Mouse (Mus musculus): ENCODE measurements around the gene Bpifc. TPM values are rescaled to one million over a fixed set of nuclear protein-coding genes. Genes with fewer than 3 reads are reported as not detected.

The Bpifc gene
- polyA plus RNA-seq, 1 experiment from 2014 or later, result not detected

DNA sequence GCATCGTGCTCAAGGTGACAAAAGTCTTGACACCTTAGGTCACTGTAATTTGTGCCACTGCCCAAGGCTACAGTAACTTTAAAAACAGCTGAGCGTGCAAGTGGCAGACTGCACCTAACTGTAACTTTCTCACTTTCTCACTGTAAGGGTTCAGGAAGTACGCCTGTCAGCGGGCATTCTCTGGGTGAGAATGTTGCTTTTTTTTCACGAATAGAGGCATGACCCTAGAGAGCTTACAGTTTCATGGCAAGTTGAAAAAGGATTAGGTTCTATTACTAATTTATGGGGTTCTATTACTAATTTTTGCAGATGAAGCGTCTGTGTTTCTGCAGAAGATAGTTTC, 10.8 kb upstream of the Bpifc start:
- H3K27me3 ChIP-seq (ENCODE audit: control insufficient read depth, insufficient read depth, low read length), result no peaks in the 10 kb centered on the region
- 0 out of 2 replicates have a peak, but pooled peaks have one; percentile 15 for ATAC-seq (ENCODE audit: low read depth)
- 8% methylated on average over 6 of the region's 6 CpGs for WGBS
- peaks cover 3% of the 10 kb centered on the region; the same call in 1 of the 2 replicates for H3K4me1 ChIP-seq (ENCODE audit: control insufficient read depth, insufficient read depth, low read length)
- H3K36me3 ChIP-seq (ENCODE audit: control insufficient read depth, insufficient read depth, low read length), result no peaks in the 10 kb centered on the region
- no peaks in the 10 kb centered on the region for H3K9me3 ChIP-seq (ENCODE audit: control insufficient read depth, low read length)
- peak overlapping the region; percentile 63 for H3K4me3 ChIP-seq (ENCODE audit: low read depth, low read length)
- H3K4me2 ChIP-seq (ENCODE audit: low read depth, low read length), result peak overlapping the region; percentile 69
- peak overlapping the region; percentile 80 for H3K9ac ChIP-seq (replicated peaks; ENCODE audit: low read depth, low read length)
- H3K27ac ChIP-seq (ENCODE audit: low read depth, low read length), result no peak overlapping the region; the same call in 1 of the 2 replicates

DNA sequence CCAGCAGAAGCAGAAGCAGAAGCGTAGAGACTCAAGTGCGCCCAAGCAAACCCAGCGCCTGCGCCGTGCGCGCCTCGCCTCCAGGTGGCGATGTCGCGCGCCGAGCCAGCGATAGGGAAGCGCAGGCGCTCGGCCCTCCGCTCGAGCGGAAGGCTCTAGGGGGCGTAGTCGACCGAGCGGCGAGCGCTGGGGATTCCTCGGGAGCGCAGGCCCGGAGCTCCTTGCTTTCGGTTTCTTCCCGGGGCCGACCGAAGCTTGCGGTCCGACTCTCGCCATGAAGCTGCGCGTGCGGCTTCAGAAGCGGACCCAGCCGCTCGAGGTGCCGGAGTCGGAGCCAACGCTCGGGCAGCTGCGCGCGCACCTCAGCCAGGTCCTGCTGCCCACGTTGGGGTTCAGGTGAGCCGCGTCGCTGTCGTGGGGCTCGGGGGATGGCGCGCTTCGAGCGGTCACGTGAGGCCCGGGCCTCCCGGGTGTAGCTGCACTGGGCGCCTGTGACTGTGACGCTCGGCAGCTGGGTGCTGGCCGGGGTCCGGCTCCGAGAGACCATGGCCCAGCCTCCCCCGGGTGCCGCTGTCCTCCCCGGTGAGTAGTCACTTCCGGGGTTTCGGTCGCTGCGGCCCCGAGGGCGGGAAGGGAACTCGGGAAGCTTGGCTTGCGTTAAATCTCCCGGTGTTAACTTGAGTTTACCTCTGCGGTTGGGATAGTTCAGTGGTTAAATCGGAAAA, 10.2 kb upstream of the Bpifc start, which contains the start of gene Fbxo7:
TSS of gene Fbxo7 (plus strand) at position 224 of the 725 bp plus-strand sequence.
- Histone ChIP-seq H3K9ac (replicated peaks; ENCODE audit: low read depth, low read length) (peak within 1 kb of the TSS; percentile 80), H3K27me3 (ENCODE audit: control insufficient read depth, insufficient read depth, low read length) (no peaks in the 10 kb centered on the region), H3K4me1 (ENCODE audit: control insufficient read depth, insufficient read depth, low read length) (peaks cover 3% of the 10 kb centered on the region; the same call in 1 of the 2 replicates), H3K36me3 (ENCODE audit: control insufficient read depth, insufficient read depth, low read length) (no peaks in the 10 kb centered on the region), H3K27ac (ENCODE audit: low read depth, low read length) (peak within 1 kb of the TSS; percentile 74), H3K9me3 (ENCODE audit: control insufficient read depth, low read length) (no peaks in the 10 kb centered on the region), H3K4me3 (ENCODE audit: low read depth, low read length) (peak within 1 kb of the TSS; percentile 63), H3K4me2 (ENCODE audit: low read depth, low read length) (peak within 1 kb of the TSS; percentile 69)
- peak; percentile 99 for ATAC-seq (ENCODE audit: low read depth)
- under 1% methylated on average over 82 of the region's 82 CpGs for WGBS

DNA sequence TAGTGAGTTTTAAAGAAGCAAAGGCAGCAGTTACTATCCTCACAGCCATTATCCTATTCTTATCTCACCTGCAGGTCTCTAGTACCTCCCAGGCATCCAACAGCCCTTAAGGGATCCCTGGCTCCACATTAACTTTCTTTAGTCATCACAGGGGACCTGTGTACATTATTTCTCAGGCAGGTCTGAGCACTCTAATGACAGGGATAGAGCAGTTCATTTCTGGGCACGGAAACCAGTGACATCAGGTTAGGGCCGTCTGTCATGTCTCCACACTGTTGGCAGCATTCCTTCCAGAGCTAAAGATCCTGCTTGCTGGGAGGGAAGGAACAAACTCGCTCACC, 9.7 kb upstream of the Bpifc start:
- no peaks in the 10 kb centered on the region for H3K9me3 ChIP-seq (ENCODE audit: control insufficient read depth, low read length)
- H3K4me2 ChIP-seq (ENCODE audit: low read depth, low read length), result peak overlapping the region; percentile 69; the same call in 1 of the 2 replicates
- H3K4me3 ChIP-seq (ENCODE audit: low read depth, low read length), result peak overlapping the region; percentile 63
- 0% methylated on average over 3 of the region's 3 CpGs for WGBS
- H3K36me3 ChIP-seq (ENCODE audit: control insufficient read depth, insufficient read depth, low read length), result no peaks in the 10 kb centered on the region
- H3K27me3 ChIP-seq (ENCODE audit: control insufficient read depth, insufficient read depth, low read length), result no peaks in the 10 kb centered on the region
- H3K4me1 ChIP-seq (ENCODE audit: control insufficient read depth, insufficient read depth, low read length), result peaks cover 3% of the 10 kb centered on the region; the same call in 1 of the 2 replicates
- no peak overlapping the region for H3K9ac ChIP-seq (replicated peaks; ENCODE audit: low read depth, low read length)
- peak; percentile 68 for ATAC-seq (ENCODE audit: low read depth)
- no peak overlapping the region for H3K27ac ChIP-seq (ENCODE audit: low read depth, low read length)

DNA sequence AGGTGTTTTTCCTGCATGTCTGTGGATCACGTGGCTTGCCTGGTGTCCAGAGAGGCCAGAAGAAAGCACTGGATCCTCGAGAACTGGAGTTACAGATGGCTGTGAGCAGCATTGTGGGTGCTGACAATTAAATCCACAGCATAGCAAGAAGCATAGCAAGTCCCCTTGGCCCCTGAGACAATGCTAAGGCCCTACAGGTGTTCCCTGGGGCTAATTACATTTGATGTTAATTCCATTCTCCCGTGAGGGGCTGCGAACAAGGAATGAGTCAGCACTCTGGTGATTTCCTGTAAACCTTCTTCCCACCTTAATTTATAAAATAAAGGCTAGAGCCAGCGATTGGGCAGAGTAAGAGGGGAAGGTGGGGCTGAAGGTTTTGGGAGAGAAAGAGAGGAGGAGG, 7.1 kb upstream of the Bpifc start:
- Histone ChIP-seq H3K9ac (replicated peaks; ENCODE audit: low read depth, low read length) (no peak overlapping the region), H3K4me2 (ENCODE audit: low read depth, low read length) (no peak overlapping the region), H3K27ac (ENCODE audit: low read depth, low read length) (no peak overlapping the region), H3K27me3 (ENCODE audit: control insufficient read depth, insufficient read depth, low read length) (no peaks in the 10 kb centered on the region), H3K4me3 (ENCODE audit: low read depth, low read length) (no peak overlapping the region), H3K9me3 (ENCODE audit: control insufficient read depth, low read length) (no peaks in the 10 kb centered on the region), H3K4me1 (ENCODE audit: control insufficient read depth, insufficient read depth, low read length) (peaks cover 3% of the 10 kb centered on the region; the same call in 1 of the 2 replicates), H3K36me3 (ENCODE audit: control insufficient read depth, insufficient read depth, low read length) (no peaks in the 10 kb centered on the region)
- WGBS, result 40% methylated on average over 5 of the region's 5 CpGs
- ATAC-seq (ENCODE audit: low read depth), result no peak

DNA sequence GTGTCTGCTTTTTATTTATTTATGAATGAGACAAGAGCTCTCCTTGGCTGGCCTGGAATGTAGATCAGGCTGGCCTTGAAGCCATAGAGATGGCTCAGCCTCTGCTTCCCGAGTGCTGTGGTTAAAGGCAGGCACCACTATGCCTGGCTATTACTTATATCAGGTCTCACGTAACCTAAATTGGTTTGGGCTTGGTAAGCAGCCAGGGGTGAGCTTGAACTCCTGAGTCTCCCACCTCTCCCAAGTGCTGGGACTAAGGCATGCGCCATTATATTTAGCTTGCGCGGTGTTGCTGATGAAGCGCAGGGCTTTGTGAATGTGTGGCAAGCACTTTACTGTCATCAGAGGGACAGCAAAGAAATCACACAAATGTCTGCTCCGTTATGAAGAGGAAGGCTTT, 6.1 kb upstream of the Bpifc start:
- no peaks in the 10 kb centered on the region for H3K9me3 ChIP-seq (ENCODE audit: control insufficient read depth, low read length)
- no peak for ATAC-seq (ENCODE audit: low read depth)
- H3K27ac ChIP-seq (ENCODE audit: low read depth, low read length), result no peak overlapping the region
- no peak overlapping the region for H3K9ac ChIP-seq (replicated peaks; ENCODE audit: low read depth, low read length)
- H3K27me3 ChIP-seq (ENCODE audit: control insufficient read depth, insufficient read depth, low read length), result no peaks in the 10 kb centered on the region
- H3K4me2 ChIP-seq (ENCODE audit: low read depth, low read length), result no peak overlapping the region
- no peak overlapping the region for H3K4me3 ChIP-seq (ENCODE audit: low read depth, low read length)
- H3K36me3 ChIP-seq (ENCODE audit: control insufficient read depth, insufficient read depth, low read length), result no peaks in the 10 kb centered on the region
- peaks cover 3% of the 10 kb centered on the region; the same call in 1 of the 2 replicates for H3K4me1 ChIP-seq (ENCODE audit: control insufficient read depth, insufficient read depth, low read length)
- 90% methylated on average over 7 of the region's 7 CpGs for WGBS

DNA sequence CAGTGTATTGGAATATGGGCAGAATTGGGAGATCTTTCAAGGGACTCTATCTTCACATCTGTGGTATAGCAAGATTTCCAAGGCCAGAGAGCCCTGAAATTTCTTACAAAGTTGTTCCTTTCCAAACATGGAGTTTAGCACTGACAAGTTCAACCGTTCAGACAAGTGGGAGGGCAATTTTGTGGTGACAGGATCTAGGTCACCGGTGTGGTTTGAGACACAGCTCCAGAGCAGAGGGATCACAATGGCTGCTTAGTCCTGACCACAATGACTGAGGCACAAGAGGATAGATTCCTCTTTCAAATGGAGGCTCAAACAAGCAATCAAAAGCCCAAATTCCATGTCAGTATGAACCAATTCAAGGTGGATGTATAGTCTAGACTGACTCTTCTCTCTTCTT, 523 bp downstream of the Bpifc start:
- Histone ChIP-seq H3K9ac (replicated peaks; ENCODE audit: low read depth, low read length) (no peak overlapping the region), H3K4me2 (ENCODE audit: low read depth, low read length) (no peak overlapping the region), H3K36me3 (ENCODE audit: control insufficient read depth, insufficient read depth, low read length) (no peaks in the 10 kb centered on the region), H3K4me1 (ENCODE audit: control insufficient read depth, insufficient read depth, low read length) (no peaks in the 10 kb centered on the region), H3K27ac (ENCODE audit: low read depth, low read length) (no peak overlapping the region), H3K4me3 (ENCODE audit: low read depth, low read length) (no peak overlapping the region), H3K9me3 (ENCODE audit: control insufficient read depth, low read length) (no peaks in the 10 kb centered on the region), H3K27me3 (ENCODE audit: control insufficient read depth, insufficient read depth, low read length) (no peaks in the 10 kb centered on the region)
- WGBS, result 89% methylated on average over 2 of the region's 2 CpGs
- ATAC-seq (ENCODE audit: low read depth), result no peak

DNA sequence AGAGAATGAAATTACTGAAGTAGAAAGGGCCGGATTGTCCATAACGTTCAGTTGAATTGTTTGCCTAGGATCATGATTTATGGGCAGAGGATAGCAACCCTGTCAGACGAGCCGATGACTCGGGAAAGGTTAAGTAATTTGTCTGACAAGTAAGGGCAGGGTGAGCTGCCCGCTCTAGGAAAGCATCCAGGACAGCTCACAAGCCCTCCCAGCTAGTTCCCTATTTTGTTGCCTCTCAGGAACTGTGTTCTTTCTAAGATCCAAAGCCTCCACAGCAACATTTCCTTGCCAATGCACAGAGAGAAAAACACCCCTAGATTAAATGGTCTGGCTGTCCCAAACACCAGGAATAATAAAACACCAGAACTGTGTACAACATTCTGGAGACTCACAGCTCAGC, 1.1 kb downstream of the Bpifc start:
- ATAC-seq (ENCODE audit: low read depth), result no peak
- Histone ChIP-seq H3K4me2 (ENCODE audit: low read depth, low read length) (no peak overlapping the region), H3K9ac (replicated peaks; ENCODE audit: low read depth, low read length) (no peak overlapping the region), H3K27ac (ENCODE audit: low read depth, low read length) (no peak overlapping the region), H3K9me3 (ENCODE audit: control insufficient read depth, low read length) (no peaks in the 10 kb centered on the region), H3K27me3 (ENCODE audit: control insufficient read depth, insufficient read depth, low read length) (no peaks in the 10 kb centered on the region), H3K4me1 (ENCODE audit: control insufficient read depth, insufficient read depth, low read length) (no peaks in the 10 kb centered on the region), H3K4me3 (ENCODE audit: low read depth, low read length) (no peak overlapping the region), H3K36me3 (ENCODE audit: control insufficient read depth, insufficient read depth, low read length) (no peaks in the 10 kb centered on the region)
- 22% methylated on average over 6 of the region's 6 CpGs for WGBS

DNA sequence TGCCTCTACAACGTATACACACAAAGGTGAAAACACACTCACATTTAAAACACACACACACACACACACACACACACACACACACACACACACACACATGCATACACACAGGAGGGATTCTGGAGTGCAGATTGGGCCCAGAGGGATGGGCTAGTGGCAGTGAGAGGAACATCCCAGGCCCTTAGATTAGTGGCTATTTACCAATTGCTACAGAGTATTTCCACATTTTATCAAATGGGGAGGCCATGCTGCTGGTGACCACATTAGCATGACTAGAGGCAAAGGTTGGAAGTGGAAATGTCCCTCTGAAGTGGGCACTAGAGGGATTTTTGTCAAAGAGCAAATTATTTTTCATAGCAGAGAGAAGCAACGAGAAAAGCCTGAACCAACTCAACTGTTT, 2.0 kb downstream of the Bpifc start:
- WGBS, result 87% methylated on average over 2 of the region's 2 CpGs
- H3K27me3 ChIP-seq (ENCODE audit: control insufficient read depth, insufficient read depth, low read length), result no peaks in the 10 kb centered on the region
- no peak overlapping the region for H3K4me2 ChIP-seq (ENCODE audit: low read depth, low read length)
- H3K4me1 ChIP-seq (ENCODE audit: control insufficient read depth, insufficient read depth, low read length), result no peaks in the 10 kb centered on the region
- no peaks in the 10 kb centered on the region for H3K36me3 ChIP-seq (ENCODE audit: control insufficient read depth, insufficient read depth, low read length)
- no peak overlapping the region for H3K9ac ChIP-seq (replicated peaks; ENCODE audit: low read depth, low read length)
- H3K27ac ChIP-seq (ENCODE audit: low read depth, low read length), result no peak overlapping the region
- ATAC-seq (ENCODE audit: low read depth), result no peak
- H3K9me3 ChIP-seq (ENCODE audit: control insufficient read depth, low read length), result no peaks in the 10 kb centered on the region
- H3K4me3 ChIP-seq (ENCODE audit: low read depth, low read length), result no peak overlapping the region

DNA sequence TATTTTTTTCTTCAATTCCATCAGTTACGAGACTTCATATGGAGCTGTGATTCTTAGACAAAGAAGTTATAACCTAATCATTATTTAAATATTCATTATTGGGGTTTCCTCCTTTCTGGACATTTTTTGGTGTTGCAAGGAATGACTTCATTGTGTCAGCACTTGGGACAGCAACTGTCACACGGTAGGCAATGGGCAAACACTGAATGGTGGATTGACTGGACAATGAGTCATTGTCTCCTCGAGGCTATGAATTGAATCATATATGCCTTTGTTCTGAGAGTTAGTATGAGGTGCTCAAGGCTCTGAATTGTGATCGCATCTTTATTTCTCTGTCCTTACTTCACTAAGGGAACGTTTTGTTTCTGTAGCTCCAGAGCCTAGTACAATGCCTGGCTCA, 5.2 kb downstream of the Bpifc start:
- no peak overlapping the region for H3K4me2 ChIP-seq (ENCODE audit: low read depth, low read length)
- H3K27me3 ChIP-seq (ENCODE audit: control insufficient read depth, insufficient read depth, low read length), result no peaks in the 10 kb centered on the region
- H3K27ac ChIP-seq (ENCODE audit: low read depth, low read length), result no peak overlapping the region
- H3K4me1 ChIP-seq (ENCODE audit: control insufficient read depth, insufficient read depth, low read length), result no peaks in the 10 kb centered on the region
- H3K4me3 ChIP-seq (ENCODE audit: low read depth, low read length), result no peak overlapping the region
- no peaks in the 10 kb centered on the region for H3K9me3 ChIP-seq (ENCODE audit: control insufficient read depth, low read length)
- H3K36me3 ChIP-seq (ENCODE audit: control insufficient read depth, insufficient read depth, low read length), result no peaks in the 10 kb centered on the region
- H3K9ac ChIP-seq (replicated peaks; ENCODE audit: low read depth, low read length), result no peak overlapping the region
- no peak for ATAC-seq (ENCODE audit: low read depth)
- WGBS, result 68% methylated on average over 5 of the region's 5 CpGs
